Mouse (Mus musculus) testis, adult 2 months (tissue): ENCODE results near the gene Slc44a1.

Experiments used
- CTCF ChIP-seq: fragments of 200-500 bp; IDR thresholded peaks from 2 replicates; pipeline ENCODE4 v1.5.1; 2012; ENCODE audit warnings: low read depth, mild to moderate bottlenecking, inconsistent platforms, low read length, moderate library complexity; ENCODE audit not compliant: control insufficient read depth, insufficient read depth, insufficient replicate concordance
- POLR2A ChIP-seq: fragments of 200-500 bp; IDR thresholded peaks from 2 replicates; pipeline ENCODE4 v1.6.1; 2012; ENCODE audit warnings: low read depth, mild to moderate bottlenecking, inconsistent platforms, low read length, moderate library complexity; ENCODE audit not compliant: control insufficient read depth

- TF ChIP-seq CTCF: no peak
- no peak for TF ChIP-seq POLR2A
Observed at GRCm38 (mm10) chr4:53415873-53416637, 24.2 kb upstream of the Slc44a1 start.
